Mouse (Mus musculus): ENCODE results near the gene Amdhd2. TPM values are rescaled to one million over a fixed set of nuclear protein-coding genes. Genes with fewer than 3 reads are reported as not detected.

The Amdhd2 gene
- polyA plus RNA-seq, 1 experiment from 2014 or later = 31.1 TPM

GRCm38 (mm10) chr17:24119446-24119845 lies 44.1 kb downstream of the Amdhd2 start:
- Histone ChIP-seq H3K27ac (no peak overlapping the region), H3K9me3 (no peaks in the 10 kb centered on the region), H3K4me1 (no peaks in the 10 kb centered on the region), H3K9ac (no peak overlapping the region), H3K4me3 (replicated peaks) (no peak overlapping the region), H3K4me2 (no peak overlapping the region), H3K27me3 (no peaks in the 10 kb centered on the region), H3K36me3 (replicated peaks) (no peaks in the 10 kb centered on the region)
- 90% methylated on average over 3 of the region's 3 CpGs for WGBS
- no peak for ATAC-seq (ENCODE audit: low FRiP score)

- H3K27me3 ChIP-seq = no peaks in the 10 kb centered on the region
- H3K9ac ChIP-seq = no peak overlapping the region
- ATAC-seq (ENCODE audit: low FRiP score) = no peak
- H3K4me2 ChIP-seq = no peak overlapping the region
- H3K4me1 ChIP-seq = no peaks in the 10 kb centered on the region
- H3K9me3 ChIP-seq = no peaks in the 10 kb centered on the region
- H3K4me3 ChIP-seq (replicated peaks) = no peak overlapping the region
- peaks cover 19% of the 10 kb centered on the region for H3K36me3 ChIP-seq (replicated peaks)
- 82% methylated on average over 4 of the region's 4 CpGs for WGBS
- no peak overlapping the region for H3K27ac ChIP-seq
These were observed 50.5 kb downstream of the Amdhd2 start for GRCm38 (mm10) chr17:24113031-24113430.

- no peak overlapping the region for H3K9ac ChIP-seq
- H3K4me3 ChIP-seq (replicated peaks) = no peak overlapping the region
- peaks cover 33% of the 10 kb centered on the region for H3K36me3 ChIP-seq (replicated peaks)
- no peak for ATAC-seq (ENCODE audit: low FRiP score)
- no peaks in the 10 kb centered on the region for H3K9me3 ChIP-seq
- 93% methylated on average over 1 of the region's 1 CpGs for WGBS
- no peak overlapping the region for H3K4me2 ChIP-seq
- no peaks in the 10 kb centered on the region for H3K27me3 ChIP-seq
- H3K27ac ChIP-seq = no peak overlapping the region
- no peaks in the 10 kb centered on the region for H3K4me1 ChIP-seq
These were observed 52.3 kb downstream of the Amdhd2 start for GRCm38 (mm10) chr17:24111256-24111655.

- no peak for ATAC-seq (ENCODE audit: low FRiP score)
- Histone ChIP-seq H3K9ac (no peak overlapping the region), H3K36me3 (replicated peaks) (peaks cover 48% of the 10 kb centered on the region), H3K9me3 (no peaks in the 10 kb centered on the region), H3K27ac (no peak overlapping the region), H3K4me2 (no peak overlapping the region), H3K4me3 (replicated peaks) (no peak overlapping the region), H3K27me3 (no peaks in the 10 kb centered on the region), H3K4me1 (no peaks in the 10 kb centered on the region)
- 88% methylated on average over 1 of the region's 1 CpGs for WGBS
These were observed 54.7 kb downstream of the Amdhd2 start for GRCm38 (mm10) chr17:24108896-24109295.

Other genes with a start within 250 kb of the Amdhd2 start
- gene Dcpp3, start 246.3 kb downstream of the Amdhd2 start, polyA plus RNA-seq (2016; fragmentation: Nextera tagmentation; extraction: Ambion mirVana) = not detected in 2 replicates
- gene Sbp, start 222.1 kb downstream of the Amdhd2 start, polyA plus RNA-seq (2016; fragmentation: Nextera tagmentation; extraction: Ambion mirVana) = not detected in 2 replicates
- not detected in 2 replicates for gene Sbpl, start 208.5 kb downstream of the Amdhd2 start, polyA plus RNA-seq (2016; fragmentation: Nextera tagmentation; extraction: Ambion mirVana)
- not detected in 2 replicates for gene Prss30, start 183.2 kb downstream of the Amdhd2 start, polyA plus RNA-seq (2016; fragmentation: Nextera tagmentation; extraction: Ambion mirVana)
- gene Prss22, start 165.7 kb downstream of the Amdhd2 start, polyA plus RNA-seq (2016; fragmentation: Nextera tagmentation; extraction: Ambion mirVana) = 0.33 and 0.35 TPM in 2 replicates
- 0.26 and 0.31 TPM in 2 replicates for gene Prss27, start 125.6 kb downstream of the Amdhd2 start, polyA plus RNA-seq (2016; fragmentation: Nextera tagmentation; extraction: Ambion mirVana)
- 91.7 and 92.2 TPM in 2 replicates for gene Kctd5, start 90.3 kb downstream of the Amdhd2 start, polyA plus RNA-seq (2016; fragmentation: Nextera tagmentation; extraction: Ambion mirVana)
- gene Pdpk1, start 12.8 kb downstream of the Amdhd2 start, polyA plus RNA-seq (2016; fragmentation: Nextera tagmentation; extraction: Ambion mirVana) = 51.1 and 59.2 TPM in 2 replicates
- 461 and 463 TPM in 2 replicates for gene Atp6v0c, start 5.9 kb upstream of the Amdhd2 start, polyA plus RNA-seq (2016; fragmentation: Nextera tagmentation; extraction: Ambion mirVana)
- 8.5 and 10.8 TPM in 2 replicates for gene Tbc1d24, start 41.8 kb upstream of the Amdhd2 start, polyA plus RNA-seq (2016; fragmentation: Nextera tagmentation; extraction: Ambion mirVana)
- gene Ntn3, start 45.8 kb upstream of the Amdhd2 start, polyA plus RNA-seq (2016; fragmentation: Nextera tagmentation; extraction: Ambion mirVana) = 4.3 and 5.2 TPM in 2 replicates
- 15.3 and 16.7 TPM in 2 replicates for gene Tedc2, start 57.1 kb upstream of the Amdhd2 start, polyA plus RNA-seq (2016; fragmentation: Nextera tagmentation; extraction: Ambion mirVana)
- 94.2 and 95.6 TPM in 2 replicates for gene Ccnf, start 87.7 kb upstream of the Amdhd2 start, polyA plus RNA-seq (2016; fragmentation: Nextera tagmentation; extraction: Ambion mirVana)
- not detected in 2 replicates for gene Abca17, start 187.3 kb upstream of the Amdhd2 start, polyA plus RNA-seq (2016; fragmentation: Nextera tagmentation; extraction: Ambion mirVana)
- 17.7 and 18.0 TPM in 2 replicates for gene Abca3, start 188.2 kb upstream of the Amdhd2 start, polyA plus RNA-seq (2016; fragmentation: Nextera tagmentation; extraction: Ambion mirVana)

Data from forebrain, embryonic 12.5 days (tissue).